Mouse (Mus musculus) cerebellum, postnatal 10 days (tissue): ENCODE results near the gene Cdhr2.

Source experiments
- DNase-seq, 2 experiments: peaks; one replicate each; pipeline ENCODE4 v3.0.0; 2021; ENCODE audit warnings: mixed read lengths in 2 of 2

The Cdhr2 gene

GRCm38 (mm10) chr13:54693558-54694347, 7.5 kb upstream of the Cdhr2 start, which contains the start of gene Rnf44:
Gene Rnf44 (minus strand): TSS chr13:54693907.
- DNase-seq = peak; percentile 99 to 100

DNA sequence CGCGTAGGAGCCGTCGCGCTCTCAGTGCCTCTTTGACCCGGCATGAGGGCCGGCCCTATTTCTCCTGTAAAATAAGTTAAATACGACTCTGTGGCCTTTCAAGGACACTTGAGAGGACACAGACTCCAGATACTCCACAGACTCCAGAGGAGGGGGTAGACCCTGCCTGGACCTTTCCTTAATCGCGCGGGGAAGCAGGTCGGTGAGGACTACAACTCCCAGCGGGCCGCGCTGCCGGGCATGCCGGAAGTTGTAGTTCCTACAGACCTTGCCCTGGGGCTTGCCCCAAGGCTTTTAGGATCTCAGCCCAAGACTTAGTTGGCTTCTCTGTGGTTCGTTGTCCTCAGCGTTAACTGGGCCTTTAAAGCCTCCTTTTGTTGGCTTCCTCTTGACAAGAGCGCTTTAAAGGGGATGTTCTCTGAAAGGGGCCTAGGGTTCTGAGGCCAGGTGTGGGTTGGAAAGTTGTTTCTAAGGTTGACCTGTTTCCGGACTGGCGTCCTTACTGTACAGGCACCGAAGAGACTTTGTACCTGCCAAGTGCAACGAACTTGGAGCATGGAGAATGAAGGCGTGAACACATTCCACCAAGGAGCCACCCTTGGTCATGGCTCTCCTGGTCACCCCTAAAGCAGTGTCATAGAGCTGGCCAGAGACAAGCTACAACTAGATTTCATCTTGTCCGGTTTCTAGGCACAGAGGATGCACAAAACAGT, 6.8 kb upstream of the Cdhr2 start:
- peak in 1 of 2 experiments; percentile 93 for DNase-seq

- no peak for DNase-seq
Observed at GRCm38 (mm10) chr13:54695479-54696230, 5.6 kb upstream of the Cdhr2 start.

GRCm38 (mm10) chr13:54702507-54702906, 1.2 kb downstream of the Cdhr2 start:
- no peak for DNase-seq

DNA sequence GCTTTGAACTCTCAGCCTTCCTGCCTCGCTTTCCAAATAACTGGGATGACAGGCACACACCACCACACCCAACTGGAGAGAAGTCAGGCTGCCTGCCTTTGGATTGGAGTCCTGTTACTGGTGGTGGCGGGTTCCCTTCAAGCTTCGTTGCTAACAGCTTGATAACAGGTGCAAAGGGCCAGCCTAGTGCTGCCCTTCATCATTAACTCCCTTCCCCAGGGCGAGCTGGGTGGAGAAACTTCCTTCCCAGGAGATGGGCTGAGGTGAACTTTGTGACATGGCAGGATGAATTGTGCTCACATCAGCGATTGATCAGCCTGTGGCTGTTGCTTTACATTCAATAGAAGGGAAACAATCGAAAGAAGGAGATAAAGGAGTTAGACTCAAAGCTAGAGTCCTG, 3.6 kb downstream of the Cdhr2 start:
- DNase-seq = no peak

GRCm38 (mm10) chr13:54710866-54711265, 9.6 kb downstream of the Cdhr2 start:
- DNase-seq = no peak

- DNase-seq = peak; percentile 51 to 60
Observed at GRCm38 (mm10) chr13:54714393-54714792, 13.1 kb downstream of the Cdhr2 start.

GRCm38 (mm10) chr13:54714996-54715395, 13.7 kb downstream of the Cdhr2 start:
- peak; percentile 66 to 68 for DNase-seq

DNA sequence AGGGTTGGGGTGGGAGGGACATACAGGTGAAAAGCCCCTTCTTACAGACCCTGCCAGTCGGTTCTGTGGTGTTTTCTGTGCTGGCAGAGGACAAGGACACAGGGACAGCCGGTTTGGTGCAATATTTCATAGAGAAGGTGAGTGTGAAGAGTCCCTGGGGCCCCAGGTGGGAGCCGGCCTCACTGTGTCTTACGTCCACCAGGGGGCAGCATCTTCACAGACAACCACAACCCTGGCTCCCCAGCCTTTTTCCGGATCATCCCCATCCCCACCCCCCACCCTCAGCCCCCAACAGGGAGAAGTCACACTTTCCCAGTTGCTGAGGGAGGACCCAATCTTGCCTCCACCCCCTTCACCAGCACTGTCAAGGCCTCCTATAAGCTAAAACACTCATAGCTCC, 15.7 kb downstream of the Cdhr2 start:
- peak; percentile 85 to 88 for DNase-seq

- no peak for DNase-seq
Observed at GRCm38 (mm10) chr13:54723143-54723542, 21.9 kb downstream of the Cdhr2 start.

GRCm38 (mm10) chr13:54726131-54726530, 24.9 kb downstream of the Cdhr2 start:
- peak; percentile 58 for DNase-seq

DNA sequence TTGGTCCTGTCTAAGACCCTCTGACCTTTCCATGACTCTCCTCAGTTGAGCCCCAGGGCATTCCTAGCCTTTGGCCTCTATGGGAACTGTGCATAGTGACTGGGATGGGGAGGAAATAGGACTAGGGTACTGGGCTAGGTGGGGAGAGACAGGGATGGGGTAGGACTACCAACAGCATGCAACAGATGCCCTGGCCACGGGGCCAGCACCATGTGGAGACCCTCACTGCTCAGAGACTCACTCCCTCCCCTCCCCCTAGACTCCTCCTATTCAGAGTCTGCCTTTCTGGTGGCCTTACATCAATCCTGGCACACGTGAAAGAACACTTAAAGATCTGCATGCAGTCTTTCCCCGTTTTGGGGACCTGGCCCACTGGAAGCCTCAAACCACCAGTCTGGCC, 35.7 kb downstream of the Cdhr2 start:
- no peak for DNase-seq

DNA sequence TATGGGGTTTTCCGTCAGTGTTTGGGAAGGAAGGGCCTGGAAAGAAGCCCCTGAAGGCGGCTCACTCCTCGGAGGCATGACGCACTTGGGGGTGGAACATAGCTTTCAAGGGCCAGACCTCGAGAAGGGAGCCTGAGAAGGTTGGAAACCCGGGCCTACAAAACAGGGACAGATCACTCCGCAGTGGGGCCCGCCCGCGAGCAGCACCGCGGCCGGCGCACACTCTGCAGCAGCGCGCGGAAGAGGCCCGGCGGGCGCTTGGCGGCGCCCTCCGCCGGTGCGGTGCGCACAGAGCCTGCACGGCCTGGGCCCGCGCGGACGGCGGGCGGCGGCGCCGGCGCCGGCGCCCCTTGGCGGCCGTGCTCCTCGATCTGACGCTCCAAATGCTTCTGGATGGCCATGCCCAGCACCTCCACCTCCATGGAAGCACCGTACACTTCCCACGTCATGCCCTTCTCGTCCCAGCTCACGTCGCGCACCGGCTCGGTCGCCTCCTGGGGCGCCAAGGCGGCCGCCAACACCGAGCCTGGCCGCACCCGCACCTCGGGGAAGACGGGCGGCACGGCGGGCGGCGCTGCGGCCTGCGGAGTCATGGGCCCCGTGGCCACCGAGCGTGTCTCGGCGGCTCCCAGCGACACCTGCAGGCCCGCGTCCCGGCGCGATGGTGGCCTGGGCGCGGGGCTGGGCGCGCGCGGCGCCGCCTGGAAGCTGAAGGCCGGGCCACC, 36.4 kb downstream of the Cdhr2 start:
- DNase-seq = peak; percentile 50 to 58

- DNase-seq = peak; percentile 79 to 82
Observed at GRCm38 (mm10) chr13:54738213-54738601, 36.9 kb downstream of the Cdhr2 start.

DNA sequence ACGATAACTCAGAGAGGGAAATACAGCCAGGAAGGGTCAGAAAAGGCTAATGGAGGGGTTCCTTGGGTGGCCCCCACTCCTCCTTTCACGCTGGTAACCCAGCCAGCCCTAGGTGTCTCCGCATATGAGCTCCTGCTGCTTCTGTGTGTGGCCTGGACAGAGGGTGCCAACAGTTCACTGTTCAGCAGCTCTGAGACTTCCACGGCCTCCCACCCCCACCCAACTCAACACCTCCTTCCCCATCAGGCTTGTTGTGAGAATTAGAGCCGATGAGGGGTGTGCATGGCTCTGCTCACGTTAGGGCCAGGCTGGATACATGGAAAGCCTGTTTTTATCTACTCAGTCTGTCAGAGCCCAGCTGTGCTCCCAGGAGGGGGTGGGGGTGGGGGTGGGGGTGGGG, 44.8 kb downstream of the Cdhr2 start:
- DNase-seq = peak; percentile 49 to 50

GRCm38 (mm10) chr13:54746896-54747295, 45.6 kb downstream of the Cdhr2 start:
- DNase-seq = peak; percentile 82 to 87

- DNase-seq = no peak
Observed at GRCm38 (mm10) chr13:54748190-54748589, 46.9 kb downstream of the Cdhr2 start.

GRCm38 (mm10) chr13:54748721-54749060, 47.4 kb downstream of the Cdhr2 start:
- DNase-seq = no peak

- peak; percentile 87 to 92 for DNase-seq
Observed at GRCm38 (mm10) chr13:54749061-54749863, 48.0 kb downstream of the Cdhr2 start.

GRCm38 (mm10) chr13:54749864-54750411, 48.7 kb downstream of the Cdhr2 start, which contains the start of gene Gprin1:
Gene Gprin1 (minus strand): TSS chr13:54749874.
- DNase-seq = peak; percentile 85 to 88

GRCm38 (mm10) chr13:54750699-54751098, 49.4 kb downstream of the Cdhr2 start:
- no peak for DNase-seq
